ENCODE assay signal across 7 mouse cellular contexts in genomic region chr7:130380769-130381355, GRCm38 (mm10).
A peak's percentile ranks its signal among the peaks of the same experiment; 100 is the strongest.
DNase-seq lines count a peak whose midpoint lies in the region; ATAC-seq and TF ChIP-seq lines count a peak whose summit lies in the region.

No protein-coding gene starts in this region.

- H3K9me3 ChIP-seq in hindbrain, embryonic 15.5 days = no peaks in the 10 kb centered on the region

- H3K27ac ChIP-seq in cerebellum, adult 2 months (ENCODE audit: insufficient read depth, low read length) = peak overlapping the region; percentile 3
- peak overlapping the region; percentile 60 for H3K27ac ChIP-seq in hindbrain, embryonic 15.5 days (replicated peaks)

- 0 out of 2 replicates have a peak, but pooled peaks have one; percentile 20 for TF ChIP-seq CTCF in cerebellum, adult 2 months (IDR thresholded peaks at IDR 0.05; ENCODE audit: borderline replicate concordance, insufficient read depth, low read depth, low read length)

- H3K4me3 ChIP-seq in cerebellum, adult 2 months (replicated peaks; ENCODE audit: insufficient read depth, low read depth, low read length) = no peak overlapping the region
- no peak overlapping the region for H3K4me3 ChIP-seq in hindbrain, embryonic 15.5 days

- no peak overlapping the region for H3K4me2 ChIP-seq in hindbrain, embryonic 15.5 days

- TF ChIP-seq POLR2A in cerebellum, adult 2 months (IDR thresholded peaks at IDR 0.05; ENCODE audit: borderline replicate concordance, insufficient read depth, low read length) = no peak

- H3K36me3 ChIP-seq in hindbrain, embryonic 15.5 days = no peaks in the 10 kb centered on the region

- H3K27me3 ChIP-seq in cerebellum, adult 2 months (ENCODE audit: control insufficient read depth, insufficient read depth, low read length) = no peaks in the 10 kb centered on the region
- H3K27me3 ChIP-seq in hindbrain, embryonic 15.5 days = no peaks in the 10 kb centered on the region

- ATAC-seq in hindbrain, embryonic 15.5 days (ENCODE audit: low FRiP score, low read depth) = 0 out of 2 replicates have a peak, but pooled peaks have one; percentile 42

- 5% methylated on average over 8 of the region's 8 CpGs for WGBS in cerebellum, adult 2 months
- WGBS in hindbrain, embryonic 15.5 days = 55% methylated on average over 8 of the region's 8 CpGs

- no peak overlapping the region for H3K9ac ChIP-seq in hindbrain, embryonic 15.5 days

- H3K4me1 ChIP-seq in cerebellum, adult 2 months (ENCODE audit: control insufficient read depth, insufficient read depth, low read length) = peaks cover 8% of the 10 kb centered on the region
- peaks cover 18% of the 10 kb centered on the region for H3K4me1 ChIP-seq in hindbrain, embryonic 15.5 days (replicated peaks)

- DNase-seq in layer of hippocampus, postnatal 10 days (ENCODE audit: low spot score in 2 of 2) = peak; percentile 48 to 51
- no peak for DNase-seq in layer of hippocampus, adult 8-10 months (ENCODE audit: low spot score in 2 of 2)
- peak; percentile 52 for DNase-seq in adrenal gland, postnatal 14 days
- peak; percentile 81 to 86 for DNase-seq in cerebellum, adult 2 months
- DNase-seq in embryo, embryonic 9.5 days (ENCODE audit: extremely low spot score) = no peak
- DNase-seq in MN1 (ENCODE audit: low spot score) = no peak

Comparison
In these comparisons a context has a peak if more than half of its experiments do, and no peak if none do; other contexts are left out.
1. DNase-seq: peak in layer of hippocampus, postnatal 10 days (2 of 2), adrenal gland, postnatal 14 days (single experiment) and cerebellum, adult 2 months (2 of 2); none in layer of hippocampus, adult 8-10 months (0 of 2), embryo, embryonic 9.5 days (single experiment) and MN1 (single experiment).